Comparison of ENCODE assay signal across 23 mouse cellular contexts in the genomic region with DNA sequence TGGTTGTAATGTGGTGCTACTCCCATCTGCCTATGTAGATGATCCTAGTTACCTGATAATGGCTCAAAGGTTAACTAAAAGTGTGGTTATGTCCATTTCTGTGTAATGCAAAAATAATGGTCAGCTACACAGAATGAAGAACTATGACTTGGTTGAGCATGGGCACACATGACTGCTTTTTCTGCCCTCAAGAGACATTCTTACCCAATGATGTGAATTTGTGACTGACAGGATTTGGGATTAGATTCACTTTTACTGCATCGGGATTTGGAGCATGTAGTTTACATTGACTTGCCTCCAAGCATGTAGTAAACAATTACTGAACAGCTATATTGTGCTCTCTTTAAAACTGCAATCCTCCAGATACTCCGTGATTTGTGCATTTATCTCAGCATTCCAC.
"Had no signal": no experiment of that assay in that cellular context is flagged by ENCODE, and none has a peak within 500 bp of the region (broad histone marks: within the 10 kb centered on the region; RNA-seq: fewer than 3 reads in every experiment).

No protein-coding gene starts in this region.

- H3K27me3 ChIP-seq: limb, embryonic 12.5 days; limb, embryonic 13.5 days; limb, embryonic 15.5 days; liver, embryonic 12.5 days; liver, embryonic 13.5 days; liver, embryonic 15.5 days; lung, embryonic 15.5 days; megakaryocyte, embryonic 14.5 days; midbrain, embryonic 12.5 days; midbrain, embryonic 13.5 days; midbrain, embryonic 15.5 days had no signal

- DNase-seq: left cerebral cortex, postnatal 4 days; liver; liver, embryonic 13.5 days; liver, postnatal 0 days; lung, adult 2 months; lung, embryonic 14.5 days; lung, postnatal 10 days; lung, postnatal 14 days; lung, postnatal 36 days; lung, postnatal 4 days; midbrain, embryonic 14.5 days had no signal

- ATAC-seq: liver, embryonic 12.5 days; liver, postnatal 0 days; lung, postnatal 0 days; midbrain, embryonic 13.5 days; midbrain, embryonic 15.5 days; midbrain, embryonic 16.5 days had no signal
